Mouse (Mus musculus) retina, postnatal 7 days (tissue): ENCODE data around the gene Olfr452.

Experiments used
- DNase-seq: peaks from one replicate; pipeline ENCODE4 v3.0.0-alpha.2; 2012; ENCODE audit warnings: low read depth, low spot score

The Olfr452 gene

GRCm38 (mm10) chr6:42784793-42785192 lies at the start of gene Olfr452:
Olfr452 (plus strand) TSS chr6:42785093.
- DNase-seq = no peak

- no peak for DNase-seq
Observed at GRCm38 (mm10) chr6:42739071-42739470, 45.8 kb upstream of the Olfr452 start, which contains the start of gene Olfr453. Olfr453 (plus strand) TSS chr6:42739371.

GRCm38 (mm10) chr6:42742303-42742702 lies 42.6 kb upstream of the Olfr452 start:
- no peak for DNase-seq

GRCm38 (mm10) chr6:42747846-42748245 lies 37.0 kb upstream of the Olfr452 start:
- DNase-seq = no peak

- DNase-seq = no peak
Observed at GRCm38 (mm10) chr6:42756104-42756503, 28.8 kb upstream of the Olfr452 start, which contains the start of gene Olfr38. Olfr38 (plus strand) TSS chr6:42756404.

GRCm38 (mm10) chr6:42777066-42777465 lies 7.8 kb upstream of the Olfr452 start:
- DNase-seq = no peak

- DNase-seq = no peak
Observed at GRCm38 (mm10) chr6:42790247-42790948, 5.5 kb downstream of the Olfr452 start.

GRCm38 (mm10) chr6:42790949-42791556 lies 6.2 kb downstream of the Olfr452 start:
- DNase-seq = no peak

GRCm38 (mm10) chr6:42794982-42795381 lies 10.1 kb downstream of the Olfr452 start:
- no peak for DNase-seq

- DNase-seq = no peak
Observed at GRCm38 (mm10) chr6:42811639-42812038, 26.7 kb downstream of the Olfr452 start, which contains the start of gene Olfr450. Olfr450 (plus strand) TSS chr6:42811939.

- DNase-seq = no peak
Observed at GRCm38 (mm10) chr6:42834084-42834483, 49.2 kb downstream of the Olfr452 start, which contains the start of gene Olfr449. Olfr449 (plus strand) TSS chr6:42834384.
